Mouse (Mus musculus): ENCODE data around the gene Tmem138. TPM values are rescaled to one million over a fixed set of nuclear protein-coding genes. Genes with fewer than 3 reads are reported as not detected.
A peak's percentile ranks its signal among the peaks of the same experiment; 100 is the strongest.

Tmem138 gene
- polyA plus RNA-seq, 1 experiment, result 39.2 TPM

DNA sequence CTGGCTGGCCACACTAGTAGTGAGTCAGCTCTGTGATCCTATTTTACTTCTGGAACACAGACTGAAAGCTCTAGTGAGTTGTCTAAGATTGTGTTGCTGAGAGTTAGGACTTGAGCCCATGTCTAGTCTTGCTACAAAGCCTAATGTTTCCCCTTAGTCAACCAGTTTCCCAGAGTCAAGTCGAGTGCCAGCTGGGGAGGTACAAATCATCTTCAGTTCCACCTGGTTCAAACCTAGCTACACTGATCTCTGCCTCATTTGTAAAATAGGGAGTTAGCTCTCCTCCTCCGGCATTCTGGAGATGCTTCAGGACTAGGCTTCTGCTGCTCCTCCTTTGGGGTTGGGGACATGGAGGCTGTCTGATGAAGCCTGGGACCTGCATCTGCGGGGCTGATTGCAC is 27.4 kb upstream of the Tmem138 start:
- H3ac ChIP-seq (ENCODE audit: control insufficient read depth, insufficient read length, low read depth), result peak overlapping the region; percentile 71
- TF ChIP-seq FOSL1 (IDR thresholded peaks at IDR 0.05; ENCODE audit: insufficient read depth, low read length, poor library complexity, severe bottlenecking) (no peak), USF1 (IDR thresholded peaks at IDR 0.05; ENCODE audit: low read depth) (no peak), CTCF (IDR thresholded peaks at IDR 0.05; ENCODE audit: control insufficient read depth, insufficient read depth, insufficient read length) (no peak), MYOG (IDR thresholded peaks at IDR 0.05; ENCODE audit: control insufficient read depth, extremely low read depth, insufficient read length) (no peak), MYOD1 (IDR thresholded peaks at IDR 0.05; ENCODE audit: control insufficient read depth, insufficient read length, low read depth) (no peak), CEBPB (IDR thresholded peaks at IDR 0.05; ENCODE audit: low read depth) (no peak), MAX (IDR thresholded peaks at IDR 0.05) (no peak)
- no peaks in the 10 kb centered on the region for H3K27me3 ChIP-seq (ENCODE audit: control insufficient read depth, insufficient read depth, insufficient read length)
- H3K79me2 ChIP-seq (ENCODE audit: control insufficient read depth, insufficient read depth), result peaks cover 49% of the 10 kb centered on the region
- peaks cover 41% of the 10 kb centered on the region for H3K79me3 ChIP-seq (ENCODE audit: low read depth)
- H3K4me3 ChIP-seq (ENCODE audit: insufficient read depth, poor library complexity, severe bottlenecking), result peak overlapping the region; percentile 97
- H3K36me3 ChIP-seq (ENCODE audit: control insufficient read depth, insufficient read depth), result peaks cover 42% of the 10 kb centered on the region

DNA sequence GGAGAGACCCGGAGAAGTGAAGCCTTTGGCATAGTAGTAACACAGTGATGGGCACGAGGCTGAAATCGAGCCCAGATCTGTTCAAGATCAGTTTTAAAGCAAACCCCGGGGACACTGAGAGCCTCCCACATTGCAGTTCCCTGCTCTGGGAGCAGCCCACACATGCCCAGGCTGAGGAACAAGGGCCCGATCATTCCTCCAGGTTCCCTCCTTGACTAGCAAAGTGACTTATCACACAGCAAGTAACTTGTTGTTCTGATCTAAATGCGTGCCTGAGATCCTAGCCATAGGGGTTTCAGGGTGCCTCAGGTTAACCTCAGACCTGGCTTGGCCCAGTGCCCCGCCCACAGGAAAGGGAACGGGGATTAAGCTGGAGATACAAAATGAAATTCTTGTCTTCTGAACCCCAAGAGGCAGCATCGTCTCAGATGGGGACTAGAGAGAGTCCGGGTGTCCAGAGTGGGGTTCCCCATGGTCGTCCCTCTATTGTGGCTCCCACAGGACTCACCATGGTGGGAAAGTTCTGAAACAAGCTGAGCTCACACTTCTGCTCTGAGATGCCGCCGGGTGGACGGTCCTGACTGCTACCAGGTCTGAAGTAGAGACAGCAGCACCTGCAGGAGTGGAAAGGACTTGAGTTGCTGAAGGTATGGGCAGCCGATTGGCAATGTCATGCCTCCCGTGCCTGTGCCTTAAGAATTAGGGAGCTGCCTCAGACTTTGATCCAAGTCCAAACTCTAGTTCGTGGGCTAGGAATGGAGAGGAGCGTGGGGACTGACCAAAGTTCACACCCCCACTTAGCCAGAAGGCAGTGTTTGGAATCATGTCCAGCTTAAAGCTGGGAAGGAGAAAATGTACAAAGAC is 26.7 kb upstream of the Tmem138 start:
- peaks cover 43% of the 10 kb centered on the region for H3K79me2 ChIP-seq (ENCODE audit: control insufficient read depth, insufficient read depth)
- TF ChIP-seq CEBPB (IDR thresholded peaks at IDR 0.05; ENCODE audit: low read depth) (no peak), MYOG (IDR thresholded peaks at IDR 0.05; ENCODE audit: control insufficient read depth, extremely low read depth, insufficient read length) (no peak), CTCF (IDR thresholded peaks at IDR 0.05; ENCODE audit: control insufficient read depth, insufficient read depth, insufficient read length) (no peak), MAX (IDR thresholded peaks at IDR 0.05) (no peak), USF1 (IDR thresholded peaks at IDR 0.05; ENCODE audit: low read depth) (no peak), FOSL1 (IDR thresholded peaks at IDR 0.05; ENCODE audit: insufficient read depth, low read length, poor library complexity, severe bottlenecking) (no peak), MYOD1 (IDR thresholded peaks at IDR 0.05; ENCODE audit: control insufficient read depth, insufficient read length, low read depth) (no peak)
- no peak overlapping the region for H3ac ChIP-seq (ENCODE audit: control insufficient read depth, insufficient read length, low read depth)
- H3K27me3 ChIP-seq (ENCODE audit: control insufficient read depth, insufficient read depth, insufficient read length), result no peaks in the 10 kb centered on the region
- peaks cover 35% of the 10 kb centered on the region for H3K79me3 ChIP-seq (ENCODE audit: low read depth)
- peaks cover 37% of the 10 kb centered on the region for H3K36me3 ChIP-seq (ENCODE audit: control insufficient read depth, insufficient read depth)
- H3K4me3 ChIP-seq (ENCODE audit: insufficient read depth, poor library complexity, severe bottlenecking), result no peak overlapping the region

DNA sequence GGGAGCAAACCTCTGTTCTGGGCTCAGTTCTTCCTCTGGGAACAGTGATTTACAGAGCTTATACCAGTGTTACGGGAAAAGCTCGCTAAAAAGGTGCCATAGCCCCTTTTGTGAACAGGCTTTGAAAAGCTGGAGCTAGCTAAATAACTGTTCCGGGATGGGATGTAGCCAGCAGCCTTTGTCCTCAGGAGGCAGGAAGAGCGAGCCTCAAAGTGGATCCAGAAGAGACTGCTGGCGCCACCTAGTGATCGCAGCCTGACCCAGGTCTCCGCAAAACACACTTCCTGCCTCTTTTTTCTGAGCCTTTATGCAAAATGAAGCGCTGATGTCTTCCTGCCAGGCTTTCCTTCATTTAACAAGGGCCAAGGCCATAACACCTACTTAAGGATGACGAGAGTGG is 25.6 kb upstream of the Tmem138 start:
- TF ChIP-seq CTCF (IDR thresholded peaks at IDR 0.05; ENCODE audit: control insufficient read depth, insufficient read depth, insufficient read length) (peak; percentile 85), MYOD1 (IDR thresholded peaks at IDR 0.05; ENCODE audit: control insufficient read depth, insufficient read length, low read depth) (no peak)
- H3K79me2 ChIP-seq (ENCODE audit: control insufficient read depth, insufficient read depth), result peaks cover 32% of the 10 kb centered on the region
- H3K27me3 ChIP-seq (ENCODE audit: control insufficient read depth, insufficient read depth, insufficient read length), result no peaks in the 10 kb centered on the region
- H3ac ChIP-seq (ENCODE audit: control insufficient read depth, insufficient read length, low read depth), result peak overlapping the region; percentile 78
- no peak overlapping the region for H3K4me3 ChIP-seq (ENCODE audit: insufficient read depth, poor library complexity, severe bottlenecking)
- peaks cover 29% of the 10 kb centered on the region for H3K36me3 ChIP-seq (ENCODE audit: control insufficient read depth, insufficient read depth)
- H3K79me3 ChIP-seq (ENCODE audit: low read depth), result peaks cover 24% of the 10 kb centered on the region

- peak overlapping the region; percentile 78 for H3ac ChIP-seq (ENCODE audit: control insufficient read depth, insufficient read length, low read depth)
- peaks cover 27% of the 10 kb centered on the region for H3K79me2 ChIP-seq (ENCODE audit: control insufficient read depth, insufficient read depth)
- TF ChIP-seq USF1 (IDR thresholded peaks at IDR 0.05; ENCODE audit: low read depth) (no peak), CEBPB (IDR thresholded peaks at IDR 0.05; ENCODE audit: low read depth) (no peak), MYOD1 (IDR thresholded peaks at IDR 0.05; ENCODE audit: control insufficient read depth, insufficient read length, low read depth) (no peak), CTCF (IDR thresholded peaks at IDR 0.05; ENCODE audit: control insufficient read depth, insufficient read depth, insufficient read length) (no peak), MYOG (IDR thresholded peaks at IDR 0.05; ENCODE audit: control insufficient read depth, extremely low read depth, insufficient read length) (no peak), FOSL1 (IDR thresholded peaks at IDR 0.05; ENCODE audit: insufficient read depth, low read length, poor library complexity, severe bottlenecking) (no peak), MAX (IDR thresholded peaks at IDR 0.05) (no peak)
- peaks cover 25% of the 10 kb centered on the region for H3K36me3 ChIP-seq (ENCODE audit: control insufficient read depth, insufficient read depth)
- H3K27me3 ChIP-seq (ENCODE audit: control insufficient read depth, insufficient read depth, insufficient read length), result no peaks in the 10 kb centered on the region
- H3K4me3 ChIP-seq (ENCODE audit: insufficient read depth, poor library complexity, severe bottlenecking), result no peak overlapping the region
- H3K79me3 ChIP-seq (ENCODE audit: low read depth), result peaks cover 19% of the 10 kb centered on the region
Measured at GRCm38 (mm10) chr19:10602247-10602769, 25.1 kb upstream of the Tmem138 start.

- no peak overlapping the region for H3ac ChIP-seq (ENCODE audit: control insufficient read depth, insufficient read length, low read depth)
Measured at GRCm38 (mm10) chr19:10599648-10600047, 22.5 kb upstream of the Tmem138 start.

More at GRCm38 (mm10) chr19:10599648-10600047, 22.5 kb upstream of the Tmem138 start:
- Histone ChIP-seq H3K4me3 (ENCODE audit: insufficient read depth, poor library complexity, severe bottlenecking) (no peak overlapping the region), H3K79me2 (ENCODE audit: control insufficient read depth, insufficient read depth) (peaks cover under 1% of the 10 kb centered on the region), H3K27me3 (ENCODE audit: control insufficient read depth, insufficient read depth, insufficient read length) (no peaks in the 10 kb centered on the region), H3K36me3 (ENCODE audit: control insufficient read depth, insufficient read depth) (peaks cover 27% of the 10 kb centered on the region), H3K79me3 (ENCODE audit: low read depth) (no peaks in the 10 kb centered on the region)
- TF ChIP-seq CTCF (IDR thresholded peaks at IDR 0.05; ENCODE audit: control insufficient read depth, insufficient read depth, insufficient read length) (no peak), MAX (IDR thresholded peaks at IDR 0.05) (no peak), MYOD1 (IDR thresholded peaks at IDR 0.05; ENCODE audit: control insufficient read depth, insufficient read length, low read depth) (no peak), FOSL1 (IDR thresholded peaks at IDR 0.05; ENCODE audit: insufficient read depth, low read length, poor library complexity, severe bottlenecking) (no peak), MYOG (IDR thresholded peaks at IDR 0.05; ENCODE audit: control insufficient read depth, extremely low read depth, insufficient read length) (no peak), CEBPB (IDR thresholded peaks at IDR 0.05; ENCODE audit: low read depth) (no peak), USF1 (IDR thresholded peaks at IDR 0.05; ENCODE audit: low read depth) (no peak)
